Mouse (Mus musculus): ENCODE results near the gene Numa1. TPM values are rescaled to one million over a fixed set of nuclear protein-coding genes. Genes with fewer than 3 reads are reported as not detected.

Gene Numa1
- polyA plus RNA-seq (2014; fragmentation: Illumina TruSeq; extraction: RNeasy Lipid Tissue Mini Kit (QIAGEN cat#74804); ENCODE audit: low read depth, low replicate concordance), result 72.8 TPM

GRCm38 (mm10) chr7:101933751-101934240 lies at the start of gene Numa1, which contains the start of gene Lrrc51:
Numa1 (plus strand) TSS chr7:101934111.
Lrrc51 (minus strand) TSS chr7:101933895.

GRCm38 (mm10) chr7:101905561-101906286 lies 28.2 kb upstream of the Numa1 start, which contains the start of gene Lamtor1:
Lamtor1 (plus strand) TSS chr7:101905904.

GRCm38 (mm10) chr7:101906287-101906681 lies 27.6 kb upstream of the Numa1 start, which contains the start of gene Tomt:
Tomt (minus strand) TSS chr7:101906359.

GRCm38 (mm10) chr7:102018590-102018989 lies 84.7 kb downstream of the Numa1 start, which contains the start of gene Il18bp:
Il18bp (minus strand) TSS chr7:102018690.

Other genes starting within 250 kb of the Numa1 start
- 0.37 TPM for gene Phox2a, start 115.8 kb upstream of the Numa1 start, polyA plus RNA-seq (2014; fragmentation: Illumina TruSeq; extraction: RNeasy Lipid Tissue Mini Kit (QIAGEN cat#74804); ENCODE audit: low read depth, low replicate concordance)
- gene Inppl1, start 95.9 kb upstream of the Numa1 start, polyA plus RNA-seq (2014; fragmentation: Illumina TruSeq; extraction: RNeasy Lipid Tissue Mini Kit (QIAGEN cat#74804); ENCODE audit: low read depth, low replicate concordance), result 112 TPM
- gene Folr2, start 76.9 kb upstream of the Numa1 start, polyA plus RNA-seq (2014; fragmentation: Illumina TruSeq; extraction: RNeasy Lipid Tissue Mini Kit (QIAGEN cat#74804); ENCODE audit: low read depth, low replicate concordance), result 23.5 TPM
- gene Anapc15, start 70.4 kb upstream of the Numa1 start, polyA plus RNA-seq (2014; fragmentation: Illumina TruSeq; extraction: RNeasy Lipid Tissue Mini Kit (QIAGEN cat#74804); ENCODE audit: low read depth, low replicate concordance), result 25.1 TPM
- gene Folr1, start 63.3 kb upstream of the Numa1 start, polyA plus RNA-seq (2014; fragmentation: Illumina TruSeq; extraction: RNeasy Lipid Tissue Mini Kit (QIAGEN cat#74804); ENCODE audit: low read depth, low replicate concordance), result not detected
- 158 TPM for gene Lamtor1, start 28.2 kb upstream of the Numa1 start, polyA plus RNA-seq (2014; fragmentation: Illumina TruSeq; extraction: RNeasy Lipid Tissue Mini Kit (QIAGEN cat#74804); ENCODE audit: low read depth, low replicate concordance)
- not detected for gene Tomt, start 27.8 kb upstream of the Numa1 start, polyA plus RNA-seq (2014; fragmentation: Illumina TruSeq; extraction: RNeasy Lipid Tissue Mini Kit (QIAGEN cat#74804); ENCODE audit: low read depth, low replicate concordance)
- 4.9 TPM for gene Lrrc51, start 216 bp upstream of the Numa1 start, polyA plus RNA-seq (2014; fragmentation: Illumina TruSeq; extraction: RNeasy Lipid Tissue Mini Kit (QIAGEN cat#74804); ENCODE audit: low read depth, low replicate concordance)
- 10.1 TPM for gene Il18bp, start 84.6 kb downstream of the Numa1 start, polyA plus RNA-seq (2014; fragmentation: Illumina TruSeq; extraction: RNeasy Lipid Tissue Mini Kit (QIAGEN cat#74804); ENCODE audit: low read depth, low replicate concordance)
- gene Rnf121, start 131.4 kb downstream of the Numa1 start, polyA plus RNA-seq (2014; fragmentation: Illumina TruSeq; extraction: RNeasy Lipid Tissue Mini Kit (QIAGEN cat#74804); ENCODE audit: low read depth, low replicate concordance), result 22.1 TPM
- gene Xndc1, start 131.4 kb downstream of the Numa1 start, polyA plus RNA-seq (2014; fragmentation: Illumina TruSeq; extraction: RNeasy Lipid Tissue Mini Kit (QIAGEN cat#74804); ENCODE audit: low read depth, low replicate concordance), result 12.8 TPM
- gene Xntrpc, start 131.6 kb downstream of the Numa1 start, polyA plus RNA-seq (2014; fragmentation: Illumina TruSeq; extraction: RNeasy Lipid Tissue Mini Kit (QIAGEN cat#74804); ENCODE audit: low read depth, low replicate concordance), result 2.4 TPM
- gene Trpc2, start 149.0 kb downstream of the Numa1 start, polyA plus RNA-seq (2014; fragmentation: Illumina TruSeq; extraction: RNeasy Lipid Tissue Mini Kit (QIAGEN cat#74804); ENCODE audit: low read depth, low replicate concordance), result not detected
- 249 TPM for gene Art1, start 167.6 kb downstream of the Numa1 start, polyA plus RNA-seq (2014; fragmentation: Illumina TruSeq; extraction: RNeasy Lipid Tissue Mini Kit (QIAGEN cat#74804); ENCODE audit: low read depth, low replicate concordance)
- 31.9 TPM for gene Art5, start 175.4 kb downstream of the Numa1 start, polyA plus RNA-seq (2014; fragmentation: Illumina TruSeq; extraction: RNeasy Lipid Tissue Mini Kit (QIAGEN cat#74804); ENCODE audit: low read depth, low replicate concordance)
- gene Chrna10, start 182.7 kb downstream of the Numa1 start, polyA plus RNA-seq (2014; fragmentation: Illumina TruSeq; extraction: RNeasy Lipid Tissue Mini Kit (QIAGEN cat#74804); ENCODE audit: low read depth, low replicate concordance), result not detected

All from heart, adult 10 weeks (tissue).